Mouse (Mus musculus): ENCODE measurements around the gene Cdk4.

DNA sequence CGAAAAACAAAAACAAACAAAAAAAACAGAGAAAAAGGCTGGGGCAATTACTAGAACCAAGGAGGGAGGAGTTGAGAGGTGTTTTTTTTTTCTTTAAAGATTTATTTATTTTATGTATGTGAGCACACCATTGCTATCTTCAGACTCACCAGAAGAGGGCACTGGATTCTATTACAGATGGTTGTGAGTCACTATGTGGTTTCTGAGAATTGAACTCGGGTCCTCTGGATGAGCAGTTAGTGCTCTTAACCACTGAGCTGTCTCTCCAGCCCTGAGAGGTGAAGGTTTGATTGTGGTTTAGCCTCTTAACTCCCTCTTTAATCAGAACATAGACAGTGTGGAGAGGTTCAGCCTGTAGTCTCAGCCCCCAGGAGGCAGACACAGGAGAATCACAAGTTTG lies 51.7 kb downstream of the Cdk4 start:
- no peak for TF ChIP-seq CTCF (IDR thresholded peaks at IDR 0.05; ENCODE audit: control insufficient read depth, insufficient read depth, low read length)
- TF ChIP-seq POLR2A (IDR thresholded peaks at IDR 0.05; ENCODE audit: borderline replicate concordance, control insufficient read depth, low read depth, low read length): no peak

All from bone marrow, adult 2 months (tissue).